Mouse (Mus musculus): ENCODE measurements around the gene Anks1. TPM values are rescaled to one million over a fixed set of nuclear protein-coding genes. Genes with fewer than 3 reads are reported as not detected.

The Anks1 gene
- total RNA-seq, 1 experiment from 2014 or later = 16.1 TPM

- no peak for ATAC-seq (replicated peaks; ENCODE audit: insufficient number of reproducible peaks, low FRiP score, low TSS enrichment, poor library complexity, severe bottlenecking)
These were observed 191.6 kb downstream of the Anks1 start for GRCm38 (mm10) chr17:28100669-28101068.

- no peak for ATAC-seq (replicated peaks; ENCODE audit: insufficient number of reproducible peaks, low FRiP score, low TSS enrichment, poor library complexity, severe bottlenecking)
These were observed 192.3 kb downstream of the Anks1 start for GRCm38 (mm10) chr17:28101284-28101887.

GRCm38 (mm10) chr17:28101902-28102319 is 192.8 kb downstream of the Anks1 start:
- ATAC-seq (replicated peaks; ENCODE audit: insufficient number of reproducible peaks, low FRiP score, low TSS enrichment, poor library complexity, severe bottlenecking) = no peak

- ATAC-seq (replicated peaks; ENCODE audit: insufficient number of reproducible peaks, low FRiP score, low TSS enrichment, poor library complexity, severe bottlenecking) = no peak
These were observed 195.3 kb downstream of the Anks1 start for GRCm38 (mm10) chr17:28104416-28104815.

GRCm38 (mm10) chr17:28106352-28106751 is 197.2 kb downstream of the Anks1 start:
- no peak for ATAC-seq (replicated peaks; ENCODE audit: insufficient number of reproducible peaks, low FRiP score, low TSS enrichment, poor library complexity, severe bottlenecking)

GRCm38 (mm10) chr17:28107275-28107674 is 198.2 kb downstream of the Anks1 start:
- ATAC-seq (replicated peaks; ENCODE audit: insufficient number of reproducible peaks, low FRiP score, low TSS enrichment, poor library complexity, severe bottlenecking) = no peak

GRCm38 (mm10) chr17:28112266-28112665 is 203.2 kb downstream of the Anks1 start:
- ATAC-seq (replicated peaks; ENCODE audit: insufficient number of reproducible peaks, low FRiP score, low TSS enrichment, poor library complexity, severe bottlenecking) = no peak

Other genes with a start within 250 kb of the Anks1 start
- gene Spdef, start 180.4 kb upstream of the Anks1 start, total RNA-seq (2017) = not detected in 3 replicates
- 146 to 207 TPM (median 171 TPM) in 3 replicates for gene D17Wsu92e, start 88.7 kb upstream of the Anks1 start, total RNA-seq (2017)
- gene Snrpc, start 71.2 kb upstream of the Anks1 start, total RNA-seq (2017) = 77.5 to 88.4 TPM (median 81.4 TPM) in 3 replicates
- gene Uhrf1bp1, start 52.9 kb upstream of the Anks1 start, total RNA-seq (2017) = 3.9 to 5.1 TPM (median 4.2 TPM) in 3 replicates
- 25.8 to 43.4 TPM (median 35.3 TPM) in 3 replicates for gene Taf11, start 538 bp downstream of the Anks1 start, total RNA-seq (2017)
- 1.6 to 2.7 TPM (median 2.3 TPM) in 3 replicates for gene Tcp11, start 171.3 kb downstream of the Anks1 start, total RNA-seq (2017)
- under 0.01 TPM in 1 of 3 replicates, not detected in the others for gene Scube3, start 232.8 kb downstream of the Anks1 start, total RNA-seq (2017)

Data from monocyte, adult 5-6 weeks (primary cell).